Mouse (Mus musculus): Measurements from ENCODE around the gene Gcnt1.

Gene Gcnt1

DNA sequence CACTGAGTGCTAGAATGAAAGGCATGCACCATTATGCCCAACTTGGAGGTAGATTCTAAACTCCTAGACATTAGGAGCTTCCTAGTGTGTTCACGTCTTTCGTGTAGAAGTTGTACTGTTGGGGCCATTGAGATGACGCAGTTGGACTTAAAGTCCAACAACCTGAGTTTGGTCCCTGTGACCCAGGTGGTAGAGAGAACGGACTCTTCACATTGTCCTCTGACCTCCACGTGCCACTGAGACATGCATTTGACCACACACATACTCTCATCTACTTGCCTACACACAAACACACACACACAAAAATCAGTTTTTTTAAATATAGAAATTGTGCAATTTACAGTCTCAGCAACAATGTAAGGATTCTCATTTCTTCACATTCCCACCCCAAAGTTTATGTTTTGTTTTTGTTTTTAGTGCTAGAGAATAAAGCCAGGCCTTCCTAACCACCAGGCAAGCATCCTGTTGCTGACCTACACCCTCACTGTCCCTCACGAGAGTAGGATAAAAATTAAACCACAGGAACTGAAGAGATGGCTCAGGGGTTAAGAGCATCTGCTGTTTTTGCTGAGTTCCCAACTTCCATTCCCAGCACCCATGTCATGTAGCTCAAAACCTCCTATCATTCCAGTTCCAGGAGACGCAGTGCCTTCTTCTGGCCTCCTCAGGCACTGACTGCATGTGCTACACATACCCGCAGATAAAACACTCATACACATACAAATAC, 6.1 kb downstream of the Gcnt1 start:
- DNase-seq (ENCODE audit: low read depth, low spot score): no peak

DNA sequence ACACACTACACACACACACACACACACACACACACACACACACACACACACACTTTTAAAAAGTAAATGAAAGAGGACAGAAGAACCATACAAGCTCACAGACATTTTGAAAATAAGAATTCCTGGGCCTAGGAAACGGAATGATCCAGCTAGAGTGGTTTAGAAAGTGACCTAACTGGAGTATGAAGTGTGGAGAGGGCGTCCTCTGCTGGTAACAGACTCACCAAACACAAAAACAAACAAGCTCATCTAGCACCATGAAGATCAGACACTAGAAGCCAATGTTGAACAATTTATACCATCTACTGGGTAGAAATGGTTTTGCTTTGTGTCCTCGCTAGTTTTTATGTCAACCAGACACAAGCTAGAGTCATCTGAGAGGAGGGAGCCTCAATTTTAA, 7.9 kb downstream of the Gcnt1 start:
- DNase-seq (ENCODE audit: low read depth, low spot score): peak; percentile 65

DNA sequence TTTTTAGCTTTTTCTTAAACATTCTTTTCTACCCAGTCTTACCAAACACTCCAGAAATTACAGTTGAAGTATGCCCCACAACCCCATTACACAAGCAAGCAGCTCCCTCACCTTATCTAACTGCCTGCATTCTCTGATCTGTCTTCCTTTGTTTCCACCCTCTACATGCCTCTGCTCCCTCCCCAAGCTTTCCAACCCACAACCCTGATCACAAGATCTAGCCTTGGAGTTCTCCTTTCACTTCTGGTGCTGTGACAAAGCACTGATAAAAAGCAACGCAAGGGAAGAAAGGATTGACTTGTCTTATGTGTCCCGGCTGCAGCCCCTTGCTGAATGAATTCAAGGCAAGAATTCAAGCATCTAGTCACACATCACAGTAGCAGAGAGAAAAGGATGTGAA, 11.5 kb downstream of the Gcnt1 start:
- DNase-seq (ENCODE audit: low read depth, low spot score): no peak

DNA sequence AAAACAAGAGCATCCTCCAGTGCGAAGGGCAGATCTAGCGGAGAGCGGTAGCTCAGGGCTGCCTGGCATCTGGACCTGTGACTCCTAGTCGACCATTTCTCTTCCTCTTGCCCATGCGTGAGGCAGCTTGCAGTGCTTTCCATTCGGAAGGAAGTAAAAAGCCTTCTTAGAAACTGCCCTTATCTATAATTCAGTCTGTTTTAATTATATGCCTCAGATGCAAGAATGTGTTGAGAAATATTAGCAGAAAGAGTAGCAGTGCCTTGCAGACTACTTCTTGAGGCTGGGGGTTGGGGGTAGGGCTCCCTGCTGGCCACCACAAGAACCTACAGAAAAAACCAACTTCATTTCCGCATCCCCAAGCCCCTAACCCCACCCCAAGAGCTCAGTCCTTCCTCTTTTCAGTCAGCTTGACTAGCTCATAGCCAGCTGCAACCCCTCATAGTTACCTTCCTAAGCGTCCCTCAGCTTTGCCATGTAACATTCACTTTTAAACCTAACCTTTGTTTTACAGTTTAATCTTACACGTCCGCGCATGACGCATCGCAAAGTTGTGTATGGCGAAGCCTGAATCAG, 13.2 kb downstream of the Gcnt1 start:
- DNase-seq (ENCODE audit: low read depth, low spot score): no peak

DNA sequence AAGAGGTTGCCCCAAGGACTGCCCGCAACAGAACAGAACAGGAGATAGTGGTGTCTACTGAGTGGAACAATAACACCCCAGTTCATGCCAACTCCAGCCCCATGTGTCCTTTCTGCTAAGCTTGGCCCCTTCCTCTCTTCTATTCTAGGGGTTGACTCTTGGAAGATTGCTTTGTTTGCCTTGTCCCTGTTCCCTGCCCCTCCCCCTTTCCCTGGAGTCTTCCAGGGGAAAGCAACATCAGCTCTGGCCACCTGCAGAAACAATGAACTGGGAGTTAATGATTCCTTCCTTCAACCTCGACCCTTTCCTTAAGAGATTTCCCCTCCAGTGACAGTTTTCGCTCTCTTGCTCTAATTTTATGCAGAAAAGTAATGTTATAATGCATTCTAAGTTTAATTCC, 15.3 kb downstream of the Gcnt1 start:
- DNase-seq (ENCODE audit: low read depth, low spot score): no peak

DNA sequence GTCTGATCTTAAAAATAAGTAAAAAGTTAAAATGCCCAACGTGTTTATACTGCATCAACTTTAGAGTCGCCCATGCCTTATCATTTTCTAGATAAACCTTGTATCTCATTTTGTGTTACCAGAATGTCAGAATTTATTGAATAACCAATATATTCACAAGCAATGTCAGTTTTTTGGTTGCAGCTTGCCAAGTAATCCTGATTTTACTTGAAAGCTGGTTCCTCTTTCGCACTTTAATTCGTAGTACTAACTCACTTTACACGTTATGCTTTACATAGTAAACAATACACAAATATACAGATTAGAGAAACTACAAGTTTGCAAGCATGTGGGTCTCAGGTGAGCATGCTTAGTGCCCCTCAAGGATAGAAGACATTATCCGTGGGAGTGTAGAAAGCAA, 15.7 kb downstream of the Gcnt1 start:
- no peak for DNase-seq (ENCODE audit: low read depth, low spot score)

DNA sequence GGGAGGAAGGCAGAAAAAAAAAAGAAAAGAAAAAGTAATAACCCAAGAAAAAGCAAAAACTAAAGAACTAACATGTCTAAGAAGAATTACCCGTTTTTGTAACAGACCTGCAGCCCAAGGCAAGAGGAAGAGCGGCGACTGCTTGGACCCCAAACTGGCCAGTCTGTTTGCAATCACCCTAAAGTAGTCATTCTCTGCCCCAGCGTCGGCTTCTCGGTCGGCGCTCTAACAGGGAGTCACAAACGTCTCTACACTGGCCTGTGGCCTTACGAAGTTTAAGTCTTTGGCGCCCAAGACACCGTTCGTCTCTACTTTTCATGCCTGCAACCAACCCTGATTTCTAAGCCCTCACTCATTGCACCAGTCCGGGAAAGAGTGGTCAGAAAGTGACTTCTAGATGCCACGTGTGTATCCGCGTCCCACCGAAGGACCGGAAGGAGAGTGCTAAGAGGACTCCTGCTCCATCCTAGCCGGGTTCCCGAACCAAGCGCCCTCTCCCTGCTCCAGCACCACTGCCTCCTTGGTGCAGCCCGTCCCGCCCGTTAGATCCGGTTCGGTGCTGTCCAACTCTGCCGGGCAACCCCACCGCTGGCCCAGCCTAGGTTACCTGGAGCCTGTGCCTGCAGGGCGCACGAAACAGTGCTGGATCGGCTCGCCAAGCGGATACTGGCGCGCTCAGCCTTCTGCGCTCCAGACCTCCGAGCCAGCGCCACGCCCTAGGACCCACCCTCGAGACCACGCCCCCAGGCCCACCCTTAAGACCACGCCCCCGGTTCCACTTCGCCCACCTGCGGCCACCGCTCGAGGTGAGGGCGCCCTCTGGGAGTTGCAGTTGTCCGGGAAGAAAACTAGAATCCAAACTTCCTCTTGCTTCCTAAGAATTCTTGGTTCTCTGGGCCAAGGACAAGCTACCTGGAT, 16.4 kb downstream of the Gcnt1 start:
- peak; percentile 66 for DNase-seq (ENCODE audit: low read depth, low spot score)

DNA sequence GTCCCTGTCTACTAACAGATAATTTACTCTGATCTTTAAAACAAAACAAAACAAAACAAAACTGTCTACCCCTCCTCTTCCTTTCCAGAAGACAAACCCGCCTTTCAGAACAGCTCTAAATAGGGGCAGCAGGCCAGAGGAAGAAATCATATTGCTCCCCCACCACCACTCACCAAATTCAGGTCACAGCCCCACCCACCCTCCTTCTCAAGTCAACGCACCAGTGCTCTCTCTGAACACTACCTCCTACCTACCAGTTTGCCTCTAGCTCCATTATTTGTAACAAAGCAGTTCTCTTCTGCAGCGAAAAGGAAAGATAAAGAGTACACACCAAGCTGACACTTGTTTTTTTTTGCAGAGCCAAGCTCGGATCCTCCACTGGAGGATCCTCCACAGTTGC, 17.3 kb downstream of the Gcnt1 start:
- peak; percentile 20 for DNase-seq (ENCODE audit: low read depth, low spot score)

DNA sequence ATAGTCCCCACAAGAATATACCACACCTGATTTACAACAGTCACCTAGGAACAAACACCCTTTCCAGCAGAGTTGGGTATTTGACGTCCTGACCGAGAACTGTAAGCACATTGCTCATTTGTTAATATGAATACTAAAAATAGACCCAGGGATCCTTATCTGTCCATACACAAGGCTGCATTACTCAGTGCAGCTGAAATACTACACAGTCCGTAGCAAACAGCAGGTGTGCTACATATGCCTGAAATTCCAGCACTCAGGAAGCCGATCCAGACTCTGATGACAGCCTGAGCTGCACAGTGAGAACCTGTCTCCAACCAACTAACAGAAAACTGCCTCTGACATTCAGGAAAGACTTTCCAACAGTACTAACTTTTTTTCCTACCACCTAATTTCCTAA, 17.8 kb downstream of the Gcnt1 start:
- DNase-seq (ENCODE audit: low read depth, low spot score): peak; percentile 41

DNA sequence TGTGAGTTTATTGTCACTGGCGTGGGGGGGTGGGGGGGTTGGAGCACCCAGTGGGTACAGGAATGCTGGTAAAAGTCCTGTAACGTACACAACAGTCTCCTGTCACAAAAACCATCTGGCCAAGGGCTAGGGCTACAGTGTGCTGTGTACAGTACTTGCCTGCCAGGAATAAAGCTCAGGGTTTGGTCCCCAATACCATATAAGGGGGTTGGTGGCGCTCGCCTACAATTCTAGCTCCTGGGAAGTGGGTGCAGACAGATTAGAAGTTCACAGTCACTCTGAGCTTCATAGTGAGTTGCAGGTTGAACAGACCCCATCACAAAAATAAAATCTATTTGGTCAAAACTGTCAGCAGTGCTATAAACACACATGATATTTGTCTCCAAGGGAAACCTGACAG, 18.3 kb downstream of the Gcnt1 start:
- DNase-seq (ENCODE audit: low read depth, low spot score): no peak

DNA sequence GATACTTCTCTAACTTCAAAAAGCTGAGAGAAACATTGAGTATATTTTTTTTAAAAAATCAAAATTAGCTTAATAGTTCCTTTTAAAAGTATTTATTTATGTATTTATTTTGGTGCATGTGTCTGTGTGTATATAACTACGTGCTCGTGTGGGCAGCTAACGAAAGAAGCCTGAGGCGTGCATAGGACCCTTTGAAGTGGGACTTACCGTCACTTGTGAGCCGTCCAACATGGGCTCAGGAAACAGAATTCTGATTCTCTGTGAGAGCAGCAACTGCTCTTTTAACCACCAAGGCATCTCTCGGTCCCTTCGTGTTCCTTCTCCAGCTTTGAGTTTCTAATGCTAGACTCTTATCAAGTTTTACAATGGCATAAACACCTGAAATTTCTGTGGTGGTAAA, 18.9 kb downstream of the Gcnt1 start:
- DNase-seq (ENCODE audit: low read depth, low spot score): no peak

DNA sequence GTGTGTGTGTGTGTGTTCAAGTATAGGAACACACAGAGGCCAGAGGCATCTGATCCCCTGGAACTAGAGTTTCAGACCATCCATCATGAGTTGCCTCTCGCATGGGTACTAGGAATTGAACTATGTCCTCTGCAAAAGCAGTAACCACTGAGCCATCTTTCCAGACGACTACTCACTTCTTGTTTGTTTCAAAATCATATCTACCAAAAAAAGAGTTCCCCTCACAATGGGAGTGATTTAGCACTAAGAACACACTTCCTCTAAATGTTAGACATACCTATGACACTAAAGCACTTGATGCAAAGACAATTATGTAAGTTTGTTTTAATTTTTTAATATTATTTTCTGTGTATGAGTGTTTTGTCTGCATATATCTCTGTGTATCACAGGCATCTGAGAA, 24.8 kb downstream of the Gcnt1 start:
- DNase-seq (ENCODE audit: low read depth, low spot score): no peak

DNA sequence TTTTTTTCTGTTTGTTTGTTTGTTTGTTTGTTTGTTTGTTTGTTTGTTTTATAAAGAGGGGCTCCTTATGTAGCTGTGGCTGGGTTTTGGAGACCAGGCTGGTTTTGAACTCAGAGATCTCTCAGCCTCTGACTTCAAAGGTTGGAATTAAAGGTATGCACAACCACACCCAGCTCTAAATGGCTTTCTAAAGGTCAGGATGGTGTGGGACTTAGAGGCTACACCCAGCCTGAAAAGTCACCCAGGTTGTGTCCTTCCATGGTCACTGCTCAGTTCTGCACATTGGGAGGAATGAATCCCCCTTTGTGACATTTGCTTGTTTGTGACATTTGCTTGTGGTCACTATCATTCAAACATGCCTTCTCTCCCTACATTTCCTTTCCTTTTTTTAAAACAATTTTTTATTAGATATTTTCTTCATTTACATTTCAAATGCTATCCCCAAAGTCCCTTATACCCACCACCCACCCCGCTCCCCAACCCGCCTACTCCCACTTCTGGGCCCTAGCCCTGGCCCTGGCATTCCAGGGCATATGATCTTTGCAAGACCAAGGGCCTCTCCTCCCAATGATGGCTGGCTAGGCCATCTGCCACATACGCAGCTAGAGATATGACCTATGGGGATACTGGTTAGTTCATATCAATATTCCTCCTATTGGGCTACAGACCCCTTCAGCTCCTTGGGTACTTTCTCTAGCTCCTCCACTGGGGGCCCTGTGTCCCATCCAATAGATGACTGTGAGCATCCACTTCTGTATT, 25.7 kb downstream of the Gcnt1 start:
- no peak for DNase-seq (ENCODE audit: low read depth, low spot score)

DNA sequence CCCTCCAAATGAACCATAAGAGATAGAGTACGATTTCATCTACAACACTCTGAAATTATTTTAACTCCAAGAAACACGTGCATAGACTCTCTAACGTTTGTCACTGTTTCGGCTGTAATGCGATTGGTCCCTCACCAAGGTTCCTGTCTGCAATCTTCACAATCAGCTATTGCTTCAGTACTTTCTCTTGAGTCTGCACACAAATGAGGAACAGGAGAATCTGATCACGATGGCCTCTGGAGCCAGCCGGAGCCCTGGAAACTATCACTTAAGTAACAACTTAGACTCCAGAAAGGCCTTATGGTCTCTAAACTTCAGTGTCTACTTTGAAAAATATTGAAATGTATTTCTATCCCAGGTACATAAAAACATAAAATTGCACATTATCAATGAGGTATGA, 27.8 kb downstream of the Gcnt1 start:
- no peak for DNase-seq (ENCODE audit: low read depth, low spot score)

DNA sequence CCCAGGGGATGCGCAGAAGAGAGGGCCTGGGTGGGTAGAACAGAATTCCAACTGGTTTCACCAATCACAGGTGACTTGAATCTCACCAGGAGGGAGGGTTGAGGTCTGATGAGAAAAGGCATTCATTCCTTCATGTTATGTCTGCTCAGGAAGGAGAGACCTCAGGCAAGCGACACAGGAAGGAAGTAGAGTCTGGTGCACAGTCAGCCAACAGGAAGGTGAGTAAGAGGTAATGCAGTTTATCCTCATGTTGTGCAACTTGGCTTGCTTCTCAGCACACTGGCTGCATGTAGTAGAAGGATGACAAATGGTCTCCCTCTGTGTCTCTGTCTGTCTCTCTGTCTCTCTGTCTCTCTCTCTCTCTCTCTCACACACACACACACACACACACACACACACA, 33.1 kb downstream of the Gcnt1 start:
- DNase-seq (ENCODE audit: low read depth, low spot score): no peak

DNA sequence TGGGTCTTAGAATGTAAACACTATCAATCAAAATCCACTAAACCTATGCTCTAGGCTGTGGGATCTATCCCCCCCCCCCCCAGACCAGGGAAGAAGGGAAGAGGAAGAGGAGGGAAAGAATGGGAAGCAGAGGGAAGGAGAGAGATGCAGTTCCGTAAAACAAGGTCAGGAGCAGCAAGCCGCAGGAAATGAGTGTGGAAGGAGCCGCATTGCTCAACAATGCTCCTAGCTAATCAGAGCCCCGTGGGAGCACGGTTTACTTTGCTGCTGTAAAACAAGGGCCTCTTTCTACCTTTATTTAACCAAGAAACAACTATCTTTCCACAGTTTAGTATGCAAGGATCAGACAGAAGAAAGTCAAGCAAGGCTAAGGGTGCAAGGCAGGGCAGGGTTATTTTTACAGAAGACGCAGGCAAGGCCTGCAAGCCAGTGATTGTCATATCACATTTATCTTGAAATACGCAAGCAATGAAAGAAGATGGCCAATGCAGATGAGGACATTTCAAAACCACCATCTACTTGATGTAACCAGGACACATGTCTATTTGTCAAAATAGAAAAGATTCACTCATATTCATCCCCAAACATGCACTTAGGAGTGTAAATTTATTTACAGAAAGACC, 35.5 kb downstream of the Gcnt1 start:
- no peak for DNase-seq (ENCODE audit: low read depth, low spot score)

DNA sequence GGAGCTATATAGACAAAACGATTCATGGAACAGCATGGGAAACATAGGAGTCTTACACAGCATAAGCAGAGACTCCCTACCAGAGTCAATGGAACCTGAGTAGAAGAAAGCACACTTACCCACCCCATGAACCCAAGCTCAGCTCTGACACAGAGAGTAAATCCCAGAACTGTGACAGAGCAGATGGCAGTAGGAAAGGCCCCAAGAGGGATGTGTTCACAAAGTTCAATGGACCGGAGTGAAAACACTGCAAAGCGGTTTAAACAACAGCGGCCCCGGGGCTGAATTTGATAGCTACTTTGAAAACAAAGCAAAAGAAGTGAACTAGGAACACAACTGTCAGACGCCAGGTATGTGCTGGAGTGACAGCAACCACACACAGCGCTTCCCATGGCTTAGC, 36.0 kb downstream of the Gcnt1 start:
- DNase-seq (ENCODE audit: low read depth, low spot score): no peak

DNA sequence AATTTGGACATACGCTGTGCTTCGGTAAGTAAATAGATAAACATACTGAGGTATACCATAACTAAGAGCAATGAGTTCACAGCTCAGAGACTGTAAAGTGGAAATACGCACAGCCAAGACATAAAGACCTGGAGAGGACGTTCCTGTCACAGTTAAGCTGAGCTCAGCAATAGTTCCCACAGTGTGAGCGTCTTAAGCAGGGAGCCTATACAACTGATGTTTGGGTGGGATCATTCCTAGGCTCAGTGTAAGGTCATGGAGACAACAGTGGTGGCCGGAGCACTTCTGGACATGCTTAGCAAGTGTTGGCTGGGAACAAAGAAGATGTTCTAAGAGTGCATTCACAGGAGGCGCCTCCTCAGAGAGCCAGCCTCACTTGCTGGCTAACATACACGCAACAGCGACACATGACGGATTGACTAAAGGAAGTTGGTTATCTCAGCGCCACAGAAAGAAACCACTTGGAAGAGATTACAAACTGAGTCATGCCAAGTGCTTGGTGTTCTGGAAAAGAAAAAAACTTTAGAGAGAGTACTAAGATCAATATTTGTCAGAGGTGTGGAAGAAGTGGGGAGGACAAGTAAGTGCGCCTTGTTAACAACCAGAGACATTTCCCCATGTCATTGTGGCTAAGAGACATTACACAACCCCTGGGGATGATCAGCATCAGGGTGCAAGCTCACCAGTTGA, 37.9 kb downstream of the Gcnt1 start:
- no peak for DNase-seq (ENCODE audit: low read depth, low spot score)

DNA sequence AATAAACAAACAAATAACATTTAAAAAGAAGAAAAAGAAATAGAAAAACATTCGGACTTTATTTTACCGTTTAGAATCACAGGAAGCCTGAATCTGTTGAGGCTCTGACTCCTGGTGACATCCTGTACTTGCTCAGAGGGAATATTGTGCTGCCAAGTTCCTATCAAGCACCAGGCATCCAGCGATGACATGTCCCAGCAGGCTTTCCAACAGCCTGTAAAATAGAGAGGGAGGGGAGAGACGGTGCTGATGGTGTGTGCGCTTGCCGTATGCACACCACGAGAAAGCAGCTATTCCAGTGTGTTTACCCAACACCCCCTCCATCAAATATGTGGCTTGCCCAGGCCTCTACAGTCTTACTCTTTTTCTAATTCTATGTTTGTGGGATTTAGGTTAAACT, 39.6 kb downstream of the Gcnt1 start:
- no peak for DNase-seq (ENCODE audit: low read depth, low spot score)

DNA sequence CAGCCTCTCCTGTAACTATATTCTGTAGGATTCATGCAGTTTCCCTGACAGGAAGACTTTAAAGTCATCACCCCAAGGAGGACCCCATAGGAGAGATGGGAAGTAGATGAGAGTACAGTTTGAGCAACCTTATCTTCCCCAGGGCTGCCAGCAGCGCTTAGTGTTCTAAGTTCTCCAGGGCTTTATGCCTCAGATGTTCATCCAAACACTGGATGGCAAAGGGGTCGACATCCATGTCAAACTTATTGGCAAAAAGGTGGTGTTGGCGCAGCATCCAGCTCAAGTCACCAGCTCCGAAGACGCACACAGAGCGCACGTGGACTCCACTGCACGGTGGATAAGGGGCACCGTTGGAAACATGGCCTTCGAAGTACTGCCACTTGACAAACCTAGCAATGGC, 43.7 kb downstream of the Gcnt1 start:
- DNase-seq (ENCODE audit: low read depth, low spot score): no peak

DNA sequence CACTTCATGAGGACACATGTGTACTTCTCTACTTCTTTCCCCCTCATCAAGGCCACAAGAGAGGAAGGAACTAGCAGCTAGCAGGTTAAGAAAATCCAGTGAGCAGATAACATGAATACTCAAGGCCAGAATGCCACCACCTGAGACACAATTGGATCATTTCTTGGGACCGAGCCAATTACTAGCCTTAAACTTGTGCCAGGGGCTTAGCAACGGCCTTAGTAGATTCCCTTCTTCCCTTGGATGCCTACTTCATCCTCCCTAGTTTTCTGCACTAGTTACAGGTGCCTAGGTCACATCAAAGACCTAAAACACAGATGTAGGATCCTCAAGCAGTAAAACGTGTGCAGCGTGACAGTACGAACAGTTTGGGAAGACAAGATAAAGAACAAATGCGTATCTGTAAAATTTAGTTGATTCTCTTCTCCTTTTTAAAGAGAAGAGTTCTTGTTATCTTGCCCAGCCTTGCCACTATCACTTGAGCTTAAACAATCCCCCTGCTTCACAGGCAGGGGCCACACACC, 44.7 kb downstream of the Gcnt1 start:
- DNase-seq (ENCODE audit: low read depth, low spot score): no peak
